Mouse (Mus musculus) midbrain, embryonic 12.5 days (tissue): ENCODE results near the gene Abcb6. TPM values are rescaled to one million over a fixed set of nuclear protein-coding genes. Genes with fewer than 3 reads are reported as not detected.

Source experiments
- ATAC-seq: fragments of 200-750 bp; cut with Nextera tagmentation; 2 replicates; pipeline ENCODE4 v1.8.0; 2017; ENCODE audit warnings: low read depth, moderate TSS enrichment, moderate library complexity; ENCODE audit not compliant: low FRiP score
- H3K27ac ChIP-seq: fragments of 300-500 bp; sonication (generic); replicated peaks from 2 replicates; pipeline ENCODE4 v1.5.1; 2016; ENCODE audit warnings: mild to moderate bottlenecking
- H3K27me3 ChIP-seq: fragments of 300-500 bp; sonication (generic); 2 replicates; pipeline ENCODE4 v1.6.1; 2016; ENCODE audit warnings: mild to moderate bottlenecking
- H3K36me3 ChIP-seq: fragments of 300-500 bp; sonication (generic); 2 replicates; pipeline ENCODE4 v1.6.1; 2016
- H3K4me1 ChIP-seq: fragments of 300-500 bp; sonication (generic); 2 replicates; pipeline ENCODE4 v1.6.1; 2016
- H3K4me2 ChIP-seq: fragments of 300-500 bp; sonication (generic); replicated peaks from 2 replicates; pipeline ENCODE4 v1.6.1; 2016; ENCODE audit warnings: mild to moderate bottlenecking, moderate library complexity
- H3K4me3 ChIP-seq: fragments of 300-500 bp; sonication (generic); 2 replicates; pipeline ENCODE4 v1.5.1; 2016; ENCODE audit warnings: mild to moderate bottlenecking
- H3K9ac ChIP-seq: fragments of 300-500 bp; sonication (generic); replicated peaks from 2 replicates; pipeline ENCODE4 v1.6.1; 2016; ENCODE audit warnings: mild to moderate bottlenecking, moderate library complexity
- H3K9me3 ChIP-seq: fragments of 300-500 bp; sonication (generic); 2 replicates; pipeline ENCODE4 v1.6.1; 2016; ENCODE audit warnings: mild to moderate bottlenecking
- WGBS: fragments of 180-500 bp; shearing (Covaris S2); methylation state at CpG from one replicate; pipeline ENCODE4 v1.1.7; 2016; 5-methylcytosine and 5-hydroxymethylcytosine counted together
- polyA plus RNA-seq: library from polyadenylated mRNA; unstranded; fragments of >200 nt; fragmentation: Nextera tagmentation; extraction: Ambion mirVana; gene quantifications from 2 replicates; pipeline ENCODE4 v1.2.1, GENCODE M21; 2016

The Abcb6 gene
- polyA plus RNA-seq, 1 experiment from 2014 or later = 32.6 TPM

GRCm38 (mm10) chr1:75191622-75192402, 11.6 kb upstream of the Abcb6 start, which contains the start of the genes Ankzf1 and Atg9a:
Gene Ankzf1, plus strand, starts transcription at chr1:75192151.
Gene Atg9a, minus strand, starts transcription at chr1:75192196.
- peak within 1 kb of the TSS; percentile 96 for H3K4me2 ChIP-seq
- H3K4me1 ChIP-seq = peaks cover 24% of the 10 kb centered on the region
- H3K4me3 ChIP-seq = peak within 1 kb of the TSS; percentile 68
- peak within 1 kb of the TSS; percentile 83 for H3K9ac ChIP-seq
- H3K27ac ChIP-seq = peak within 1 kb of the TSS; percentile 87
- under 1% methylated on average over 48 of the region's 56 CpGs for WGBS
- H3K9me3 ChIP-seq = no peaks in the 10 kb centered on the region
- peak; percentile 99 for ATAC-seq
- no peaks in the 10 kb centered on the region for H3K27me3 ChIP-seq
- H3K36me3 ChIP-seq = peaks cover 29% of the 10 kb centered on the region

DNA sequence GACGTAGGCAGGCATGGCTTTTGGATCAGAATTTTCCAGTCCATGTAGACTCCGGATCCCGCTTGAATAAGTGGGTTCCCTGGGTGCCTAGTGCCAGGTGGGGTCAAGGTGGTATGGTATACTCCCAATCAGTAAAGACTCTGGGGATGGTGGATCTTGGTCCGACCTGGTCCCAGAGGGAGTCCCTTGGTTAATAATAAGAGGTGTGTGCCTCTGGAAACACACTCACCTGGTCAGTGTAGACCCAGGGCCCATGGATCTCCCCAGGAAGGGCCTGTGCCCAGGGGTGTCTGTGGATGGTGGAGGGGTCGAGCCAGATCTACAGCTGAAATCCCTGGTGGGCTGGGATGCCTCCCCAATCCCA, 11.0 kb upstream of the Abcb6 start:
- ATAC-seq = no peak
- Histone ChIP-seq H3K36me3 (peaks cover 29% of the 10 kb centered on the region), H3K9ac (peak overlapping the region; percentile 83), H3K4me2 (peak overlapping the region; percentile 96), H3K4me1 (peaks cover 24% of the 10 kb centered on the region), H3K9me3 (no peaks in the 10 kb centered on the region), H3K27ac (peak overlapping the region; percentile 87), H3K4me3 (peak overlapping the region; percentile 68), H3K27me3 (no peaks in the 10 kb centered on the region)
- WGBS = 41% methylated on average over 5 of the region's 5 CpGs

DNA sequence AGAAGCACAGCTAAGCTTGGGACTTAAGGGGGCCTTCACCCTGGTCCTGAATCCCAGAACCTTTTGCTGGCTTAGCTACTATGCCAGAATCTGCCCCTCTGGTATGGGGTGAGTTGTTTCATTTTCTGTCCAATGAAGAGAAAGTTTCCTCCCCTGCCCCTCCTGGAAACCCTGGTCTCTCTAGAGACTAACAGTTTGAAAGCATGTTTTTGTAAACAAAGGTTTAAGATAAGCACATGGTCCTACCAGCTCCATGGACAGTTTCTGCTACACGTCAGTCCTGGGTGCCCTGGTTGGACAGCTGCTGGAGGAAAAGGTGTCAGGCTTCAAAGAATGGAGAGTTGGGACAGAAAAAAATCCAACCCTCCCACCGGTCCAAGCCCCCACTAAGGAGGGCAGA, 10.4 kb upstream of the Abcb6 start:
- Histone ChIP-seq H3K27me3 (no peaks in the 10 kb centered on the region), H3K27ac (no peak overlapping the region), H3K9me3 (no peaks in the 10 kb centered on the region), H3K36me3 (peaks cover 29% of the 10 kb centered on the region), H3K9ac (peak overlapping the region; percentile 31; the same call in 1 of the 2 replicates), H3K4me3 (no peak overlapping the region), H3K4me1 (peaks cover 24% of the 10 kb centered on the region), H3K4me2 (peak overlapping the region; percentile 96)
- no peak for ATAC-seq
- 77% methylated on average over 2 of the region's 2 CpGs for WGBS

GRCm38 (mm10) chr1:75187914-75188483, 7.8 kb upstream of the Abcb6 start:
- H3K9me3 ChIP-seq = no peaks in the 10 kb centered on the region
- ATAC-seq = no peak
- H3K4me1 ChIP-seq = peaks cover 20% of the 10 kb centered on the region
- no peak overlapping the region for H3K9ac ChIP-seq
- peaks cover 48% of the 10 kb centered on the region for H3K36me3 ChIP-seq
- 91% methylated on average over 2 of the region's 2 CpGs for whole genome bisulfite sequencing
- H3K4me3 ChIP-seq = no peak overlapping the region
- no peak overlapping the region for H3K4me2 ChIP-seq
- no peak overlapping the region for H3K27ac ChIP-seq
- no peaks in the 10 kb centered on the region for H3K27me3 ChIP-seq

DNA sequence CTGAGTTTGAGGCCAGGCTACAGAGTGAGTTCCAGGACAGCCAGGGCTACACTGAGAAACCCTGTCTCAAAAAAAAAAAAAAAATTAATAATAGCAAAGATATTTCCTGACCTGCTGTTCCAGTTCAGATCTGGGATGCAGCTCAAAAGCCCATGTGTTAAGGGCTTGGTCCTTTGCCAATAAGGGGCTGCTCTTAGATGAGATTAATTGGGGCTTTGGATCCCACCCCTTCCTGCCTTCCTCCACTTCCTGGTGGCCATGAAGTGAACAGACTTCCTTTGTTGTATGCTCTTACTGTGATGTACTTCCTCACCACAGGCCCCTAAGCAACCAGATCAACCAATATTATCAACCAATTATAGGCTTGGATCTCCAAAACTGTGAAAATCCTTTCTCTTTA, 6.9 kb upstream of the Abcb6 start:
- Histone ChIP-seq H3K27ac (no peak overlapping the region), H3K9me3 (no peaks in the 10 kb centered on the region), H3K4me2 (no peak overlapping the region), H3K9ac (no peak overlapping the region), H3K4me1 (peaks cover 17% of the 10 kb centered on the region), H3K36me3 (peaks cover 57% of the 10 kb centered on the region), H3K27me3 (no peaks in the 10 kb centered on the region), H3K4me3 (no peak overlapping the region)
- ATAC-seq = no peak

GRCm38 (mm10) chr1:75185495-75185894, 5.3 kb upstream of the Abcb6 start:
- 94% methylated on average over 11 of the region's 11 CpGs for WGBS
- Histone ChIP-seq H3K4me2 (no peak overlapping the region), H3K4me3 (no peak overlapping the region), H3K9me3 (no peaks in the 10 kb centered on the region), H3K27ac (no peak overlapping the region), H3K36me3 (peaks cover 65% of the 10 kb centered on the region), H3K9ac (no peak overlapping the region), H3K4me1 (0 out of 2 replicates have a peak, but pooled peaks cover 11% of the 10 kb centered on the region), H3K27me3 (no peaks in the 10 kb centered on the region)
- ATAC-seq = no peak

DNA sequence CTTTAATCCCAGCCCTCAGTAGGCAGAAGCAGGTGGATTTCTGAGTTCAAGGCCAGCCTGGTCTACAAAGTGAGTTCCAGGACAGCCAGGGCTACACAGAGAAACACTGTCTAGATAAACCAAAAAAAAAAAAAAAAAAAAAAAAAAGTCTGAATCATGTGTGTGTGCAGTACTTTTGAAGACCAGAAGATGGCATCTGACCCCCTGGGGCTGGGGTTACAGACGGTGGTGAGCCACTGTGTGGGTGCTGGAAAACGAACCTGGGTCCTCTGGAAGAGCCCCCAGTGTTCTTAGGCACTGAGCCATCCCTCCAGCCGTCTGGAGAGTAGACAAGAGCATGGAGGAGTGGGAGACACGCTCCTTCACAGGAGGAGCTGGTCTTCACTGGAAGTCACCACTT, 2.0 kb upstream of the Abcb6 start:
- H3K9me3 ChIP-seq = no peaks in the 10 kb centered on the region
- peaks cover 23% of the 10 kb centered on the region for H3K4me1 ChIP-seq
- WGBS = 75% methylated on average over 4 of the region's 4 CpGs
- H3K27me3 ChIP-seq = no peaks in the 10 kb centered on the region
- no peak for ATAC-seq
- H3K4me3 ChIP-seq = no peak overlapping the region
- H3K9ac ChIP-seq = no peak overlapping the region
- no peak overlapping the region for H3K4me2 ChIP-seq
- H3K27ac ChIP-seq = no peak overlapping the region
- peaks cover 57% of the 10 kb centered on the region for H3K36me3 ChIP-seq

GRCm38 (mm10) chr1:75181377-75181870, 1.2 kb upstream of the Abcb6 start:
- Histone ChIP-seq H3K27ac (no peak overlapping the region), H3K36me3 (peaks cover 56% of the 10 kb centered on the region), H3K9ac (no peak overlapping the region), H3K9me3 (no peaks in the 10 kb centered on the region), H3K4me2 (no peak overlapping the region), H3K27me3 (no peaks in the 10 kb centered on the region), H3K4me3 (no peak overlapping the region), H3K4me1 (peaks cover 23% of the 10 kb centered on the region)
- WGBS = 84% methylated on average over 4 of the region's 4 CpGs
- no peak for ATAC-seq

- H3K4me2 ChIP-seq = peak overlapping the region; percentile 99
- no peaks in the 10 kb centered on the region for H3K9me3 ChIP-seq
- no peak overlapping the region for H3K27ac ChIP-seq
- peaks cover 54% of the 10 kb centered on the region for H3K36me3 ChIP-seq
- H3K9ac ChIP-seq = no peak overlapping the region
- H3K4me1 ChIP-seq = peaks cover 23% of the 10 kb centered on the region
- no peaks in the 10 kb centered on the region for H3K27me3 ChIP-seq
- WGBS = 49% methylated on average over 6 of the region's 7 CpGs
- peak; percentile 21; the same call in 1 of the 2 replicates for ATAC-seq
- peak overlapping the region; percentile 61 for H3K4me3 ChIP-seq
These were observed 549 bp upstream of the Abcb6 start for GRCm38 (mm10) chr1:75180741-75181140.

GRCm38 (mm10) chr1:75179334-75180104, 673 bp downstream of the Abcb6 start:
- H3K27ac ChIP-seq = peak overlapping the region; percentile 63
- peak overlapping the region; percentile 99 for H3K4me2 ChIP-seq
- peak overlapping the region; percentile 61 for H3K4me3 ChIP-seq
- H3K4me1 ChIP-seq = peaks cover 23% of the 10 kb centered on the region
- H3K9ac ChIP-seq = peak overlapping the region; percentile 71
- ATAC-seq = peak; percentile 50; the same call in 1 of the 2 replicates
- WGBS = 12% methylated on average over 23 of the region's 23 CpGs
- no peaks in the 10 kb centered on the region for H3K9me3 ChIP-seq
- no peaks in the 10 kb centered on the region for H3K27me3 ChIP-seq
- peaks cover 54% of the 10 kb centered on the region for H3K36me3 ChIP-seq

- H3K9me3 ChIP-seq = no peaks in the 10 kb centered on the region
- ATAC-seq = peak; percentile 96
- peak within 1 kb of the TSS; percentile 79 for H3K27ac ChIP-seq
- H3K27me3 ChIP-seq = no peaks in the 10 kb centered on the region
- under 1% methylated on average over 59 of the region's 59 CpGs for WGBS
- H3K9ac ChIP-seq = peak within 1 kb of the TSS; percentile 52
- peak within 1 kb of the TSS; percentile 65 for H3K4me2 ChIP-seq
- peak within 1 kb of the TSS; percentile 60 for H3K4me3 ChIP-seq
- peaks cover 10% of the 10 kb centered on the region for H3K4me1 ChIP-seq
- peaks cover 40% of the 10 kb centered on the region for H3K36me3 ChIP-seq
These were observed 11.4 kb downstream of the Abcb6 start, which contains the start of gene Zfand2b for GRCm38 (mm10) chr1:75168472-75169464. Gene Zfand2b, plus strand, starts transcription at chr1:75168646.
